Mouse (Mus musculus): ENCODE measurements at regions not wholly inside any gene's neighbourhood (a gene's known extent, or its start where the extent isn't known, plus 50 kb on each side); places are given as distances from the start of the nearest gene placed in this dataset.

- DNase-seq, result no peak
Observed at GRCm38 (mm10) chr16:25042669-25043440, 243.8 kb upstream of the Tprg start.

- DNase-seq, result no peak
Observed at GRCm38 (mm10) chr16:25044637-25045036, 242.0 kb upstream of the Tprg start.

GRCm38 (mm10) chr16:25047726-25048125, 238.9 kb upstream of the Tprg start:
- DNase-seq, result no peak

GRCm38 (mm10) chr16:25049928-25050510, 236.6 kb upstream of the Tprg start:
- no peak for DNase-seq

GRCm38 (mm10) chr16:25051044-25051443, 235.6 kb upstream of the Tprg start:
- DNase-seq, result no peak

- DNase-seq, result no peak
Observed at GRCm38 (mm10) chr16:25052428-25052827, 234.2 kb upstream of the Tprg start.

GRCm38 (mm10) chr16:25052917-25053343, 233.7 kb upstream of the Tprg start:
- DNase-seq, result no peak

- DNase-seq, result no peak
Observed at GRCm38 (mm10) chr16:25054304-25054703, 232.3 kb upstream of the Tprg start.

GRCm38 (mm10) chr16:25055376-25055775, 231.2 kb upstream of the Tprg start:
- DNase-seq, result no peak

GRCm38 (mm10) chr16:25058051-25058747, 228.4 kb upstream of the Tprg start:
- DNase-seq, result no peak

GRCm38 (mm10) chr16:25058812-25059501, 227.7 kb upstream of the Tprg start:
- DNase-seq, result peak; percentile 98

- DNase-seq, result no peak
Observed at GRCm38 (mm10) chr16:25059504-25059992, 227.1 kb upstream of the Tprg start.

GRCm38 (mm10) chr16:25060266-25060665, 226.4 kb upstream of the Tprg start:
- DNase-seq, result no peak

GRCm38 (mm10) chr16:25061631-25062030, 225.0 kb upstream of the Tprg start:
- peak; percentile 87 for DNase-seq

GRCm38 (mm10) chr16:25063981-25064380, 222.6 kb upstream of the Tprg start:
- no peak for DNase-seq

GRCm38 (mm10) chr16:25064538-25064937, 222.1 kb upstream of the Tprg start:
- DNase-seq, result peak; percentile 90

- DNase-seq, result no peak
Observed at GRCm38 (mm10) chr16:25066822-25067221, 219.8 kb upstream of the Tprg start.

- no peak for DNase-seq
Observed at GRCm38 (mm10) chr16:25067276-25068249, 219.1 kb upstream of the Tprg start.

GRCm38 (mm10) chr16:25080811-25081210, 205.8 kb upstream of the Tprg start:
- DNase-seq, result no peak

- no peak for DNase-seq
Observed at GRCm38 (mm10) chr16:25083729-25084128, 202.9 kb upstream of the Tprg start.
